Mouse (Mus musculus): ENCODE measurements around the gene Hist1h2bf. TPM values are rescaled to one million over a fixed set of nuclear protein-coding genes. Genes with fewer than 3 reads are reported as not detected.

Gene Hist1h2bf
- total and polyA plus RNA-seq, 3 experiments, result 2.2 to 1,093 TPM; not detected in 1

GRCm38 (mm10) chr13:23556906-23557305 is 17.1 kb downstream of the Hist1h2bf start (continued):
- TF ChIP-seq MAFK (IDR thresholded peaks at IDR 0.05; ENCODE audit: borderline replicate concordance, low read depth, low read length), result no peak

- peaks cover 0 to 7% of the 10 kb centered on the region in 2 experiments; a peak in 1 of 4 replicates for H3K4me1 ChIP-seq (ENCODE audit: control insufficient read depth in 1 of 2, insufficient read depth in 2 of 2, low read length in 2 of 2)
- H3K4me3 ChIP-seq (ENCODE audit: control insufficient read depth in 1 of 2, insufficient read depth in 1 of 2, low read depth in 2 of 2, low read length in 2 of 2), result peak overlapping the region; percentile 35 to 48
- peaks cover 3% of the 10 kb centered on the region; the same call in 1 of the 2 replicates for H3K79me2 ChIP-seq (ENCODE audit: control insufficient read depth, insufficient read depth, low read length, poor library complexity)
- H3K36me3 ChIP-seq (ENCODE audit: control insufficient read depth in 1 of 2, insufficient read depth in 2 of 2, low read length in 2 of 2), result peaks cover 0 to 33% of the 10 kb centered on the region in 2 experiments; a peak in 2 of 4 replicates
- H3K27me3 ChIP-seq (ENCODE audit: control insufficient read depth in 1 of 2, insufficient read depth in 2 of 2, low read length in 2 of 2), result no peaks in the 10 kb centered on the region
- no peak for TF ChIP-seq POLR2AphosphoS2 (IDR thresholded peaks at IDR 0.05; ENCODE audit: low read length)
- peak; percentile 99; the same call in 1 of the 2 replicates for TF ChIP-seq POLR2AphosphoS5 (IDR thresholded peaks at IDR 0.05; ENCODE audit: borderline replicate concordance, low read depth, low read length)
- no peak for TF ChIP-seq MXI1 (IDR thresholded peaks at IDR 0.05; ENCODE audit: low read depth, low read length)
- no peak for TF ChIP-seq MYC (IDR thresholded peaks at IDR 0.05; ENCODE audit: low read depth, low read length)
- no peak for TF ChIP-seq MAZ (IDR thresholded peaks at IDR 0.05; ENCODE audit: low read depth, low read length)
- TF ChIP-seq POLR2A (IDR thresholded peaks at IDR 0.05; ENCODE audit: control insufficient read depth in 1 of 2, insufficient read depth in 1 of 2, low read depth in 1 of 2, low read length in 2 of 2, poor library complexity in 1 of 2), result peak; percentile 65 to 99
- TF ChIP-seq SIN3A (IDR thresholded peaks at IDR 0.05; ENCODE audit: low read length), result no peak
- TF ChIP-seq ZMIZ1 (IDR thresholded peaks at IDR 0.05; ENCODE audit: low read depth, low read length), result no peak
- no peak for TF ChIP-seq RAD21 (IDR thresholded peaks at IDR 0.05; ENCODE audit: low read depth, low read length)
- peak; percentile 95 for TF ChIP-seq TBP (IDR thresholded peaks at IDR 0.05; ENCODE audit: low read depth, low read length)
- H3K27ac ChIP-seq (ENCODE audit: control insufficient read depth, low read depth, low read length), result peak overlapping the region; percentile 98
- H3K9ac ChIP-seq (ENCODE audit: control insufficient read depth, low read depth, low read length, poor library complexity, severe bottlenecking), result peak overlapping the region; percentile 93
- no peaks in the 10 kb centered on the region for H3K9me3 ChIP-seq (replicated peaks; ENCODE audit: insufficient read depth, low read length)
- DNase-seq (ENCODE audit: low read depth, low spot score), result peak; percentile 96
Measured at GRCm38 (mm10) chr13:23555839-23556416, 18.1 kb downstream of the Hist1h2bf start.

- H3K9me3 ChIP-seq (replicated peaks; ENCODE audit: insufficient read depth, low read length), result no peaks in the 10 kb centered on the region
- peak overlapping the region; percentile 93 for H3K9ac ChIP-seq (ENCODE audit: control insufficient read depth, low read depth, low read length, poor library complexity, severe bottlenecking)
- H3K36me3 ChIP-seq (ENCODE audit: control insufficient read depth in 1 of 2, insufficient read depth in 2 of 2, low read length in 2 of 2), result peaks cover 0 to 35% of the 10 kb centered on the region in 2 experiments; a peak in 2 of 4 replicates
- peaks cover 3% of the 10 kb centered on the region; the same call in 1 of the 2 replicates for H3K79me2 ChIP-seq (ENCODE audit: control insufficient read depth, insufficient read depth, low read length, poor library complexity)
- no peaks in the 10 kb centered on the region for H3K27me3 ChIP-seq (ENCODE audit: control insufficient read depth in 1 of 2, insufficient read depth in 2 of 2, low read length in 2 of 2)
- DNase-seq (ENCODE audit: low read depth, low spot score), result peak; percentile 94
- peak overlapping the region; percentile 2 to 48 for H3K4me3 ChIP-seq (ENCODE audit: control insufficient read depth in 1 of 2, insufficient read depth in 1 of 2, low read depth in 2 of 2, low read length in 2 of 2)
- peak overlapping the region; percentile 98 for H3K27ac ChIP-seq (ENCODE audit: control insufficient read depth, low read depth, low read length)
- peaks cover 0 to 11% of the 10 kb centered on the region in 2 experiments; a peak in 1 of 4 replicates for H3K4me1 ChIP-seq (ENCODE audit: control insufficient read depth in 1 of 2, insufficient read depth in 2 of 2, low read length in 2 of 2)
- TF ChIP-seq GABPA (IDR thresholded peaks at IDR 0.05; ENCODE audit: low read depth, low read length) (no peak), POLR2A (IDR thresholded peaks at IDR 0.05; ENCODE audit: control insufficient read depth in 1 of 2, insufficient read depth in 1 of 2, low read depth in 1 of 2, low read length in 2 of 2, poor library complexity in 1 of 2) (peak; percentile 88 to 99), RCOR1 (IDR thresholded peaks at IDR 0.05; ENCODE audit: low read depth, low read length) (no peak), KAT2A (conservative IDR thresholded peaks at IDR 0.05; ENCODE audit: low read depth, low read length) (no peak), USF2 (IDR thresholded peaks at IDR 0.05; ENCODE audit: borderline replicate concordance in 1 of 2, insufficient read depth in 1 of 2, low read depth in 1 of 2, low read length in 2 of 2) (no peak), ELF1 (IDR thresholded peaks at IDR 0.05; ENCODE audit: low read depth, low read length) (no peak), EP300 (IDR thresholded peaks at IDR 0.05; ENCODE audit: low read depth in 1 of 2, low read length in 2 of 2) (no peak), UBTF (IDR thresholded peaks at IDR 0.05; ENCODE audit: borderline replicate concordance, insufficient read depth, low read depth, low read length) (peak; percentile 98; the same call in 1 of the 2 replicates), TBP (IDR thresholded peaks at IDR 0.05; ENCODE audit: low read depth, low read length) (peak; percentile 99), ZNF384 (IDR thresholded peaks at IDR 0.05; ENCODE audit: low read depth, low read length) (no peak), POLR2AphosphoS5 (IDR thresholded peaks at IDR 0.05; ENCODE audit: borderline replicate concordance, low read depth, low read length) (0 out of 2 replicates have a peak, but pooled peaks have one; percentile 96), CHD1 (IDR thresholded peaks at IDR 0.05; ENCODE audit: low read depth, low read length) (no peak), ZC3H11A (IDR thresholded peaks at IDR 0.05; ENCODE audit: low read depth, low read length) (no peak), USF1 (IDR thresholded peaks at IDR 0.05; ENCODE audit: low read depth, low read length) (no peak), BHLHE40 (IDR thresholded peaks at IDR 0.05; ENCODE audit: borderline replicate concordance, low read depth, low read length) (no peak), HCFC1 (IDR thresholded peaks at IDR 0.05; ENCODE audit: low read depth, low read length) (no peak), GATA1 (IDR thresholded peaks at IDR 0.05; ENCODE audit: low read depth, low read length) (no peak), MYC (IDR thresholded peaks at IDR 0.05; ENCODE audit: low read depth, low read length) (no peak)
Measured at GRCm38 (mm10) chr13:23554925-23555838, 18.8 kb downstream of the Hist1h2bf start.

All from MEL (cell line).